Mouse (Mus musculus): ENCODE measurements around the gene S100a7a. TPM values are rescaled to one million over a fixed set of nuclear protein-coding genes. Genes with fewer than 3 reads are reported as not detected.
A peak's percentile ranks its signal among the peaks of the same experiment; 100 is the strongest.

The S100a7a gene
- not detected in 2 replicates for polyA plus RNA-seq (2015; fragmentation: Nextera tagmentation; extraction: Ambion mirVana)

GRCm38 (mm10) chr3:90653717-90654116 is at the start of gene S100a7a:
S100a7a (plus strand) TSS chr3:90654017.
- no peaks in the 10 kb centered on the region for H3K4me1 ChIP-seq
- no peak within 1 kb of the TSS for H3K4me3 ChIP-seq
- no peak within 1 kb of the TSS for H3K9ac ChIP-seq
- H3K27me3 ChIP-seq (replicated peaks): no peaks in the 10 kb centered on the region
- H3K9me3 ChIP-seq: no peaks in the 10 kb centered on the region
- H3K27ac ChIP-seq: no peak within 1 kb of the TSS
- no peak for ATAC-seq (replicated peaks)
- no peak within 1 kb of the TSS for H3K4me2 ChIP-seq
- no peaks in the 10 kb centered on the region for H3K36me3 ChIP-seq (replicated peaks)

GRCm38 (mm10) chr3:90604416-90604815 is 49.4 kb upstream of the S100a7a start:
- WGBS: 64% methylated on average over 4 of the region's 4 CpGs
- Histone ChIP-seq H3K9me3 (no peaks in the 10 kb centered on the region), H3K27ac (no peak overlapping the region), H3K4me1 (no peaks in the 10 kb centered on the region), H3K9ac (no peak overlapping the region), H3K4me2 (no peak overlapping the region), H3K4me3 (no peak overlapping the region), H3K36me3 (replicated peaks) (no peaks in the 10 kb centered on the region), H3K27me3 (replicated peaks) (no peaks in the 10 kb centered on the region)
- ATAC-seq (replicated peaks): 0 out of 2 replicates have a peak, but pooled peaks have one; percentile 14

GRCm38 (mm10) chr3:90605049-90605448 is 48.8 kb upstream of the S100a7a start:
- Histone ChIP-seq H3K4me1 (no peaks in the 10 kb centered on the region), H3K4me3 (no peak overlapping the region), H3K27ac (no peak overlapping the region), H3K27me3 (replicated peaks) (no peaks in the 10 kb centered on the region), H3K9me3 (no peaks in the 10 kb centered on the region), H3K9ac (no peak overlapping the region), H3K36me3 (replicated peaks) (no peaks in the 10 kb centered on the region), H3K4me2 (no peak overlapping the region)
- no peak for ATAC-seq (replicated peaks)
- WGBS: 83% methylated on average over 3 of the region's 3 CpGs

GRCm38 (mm10) chr3:90605736-90606135 is 48.1 kb upstream of the S100a7a start:
- no peaks in the 10 kb centered on the region for H3K9me3 ChIP-seq
- H3K27me3 ChIP-seq (replicated peaks): no peaks in the 10 kb centered on the region
- H3K9ac ChIP-seq: no peak overlapping the region
- H3K4me1 ChIP-seq: no peaks in the 10 kb centered on the region
- no peak for ATAC-seq (replicated peaks)
- no peak overlapping the region for H3K27ac ChIP-seq
- 87% methylated on average over 2 of the region's 2 CpGs for WGBS
- H3K4me2 ChIP-seq: no peak overlapping the region
- no peak overlapping the region for H3K4me3 ChIP-seq
- no peaks in the 10 kb centered on the region for H3K36me3 ChIP-seq (replicated peaks)

GRCm38 (mm10) chr3:90606185-90606584 is 47.6 kb upstream of the S100a7a start:
- no peaks in the 10 kb centered on the region for H3K27me3 ChIP-seq (replicated peaks)
- no peak overlapping the region for H3K27ac ChIP-seq
- no peak for ATAC-seq (replicated peaks)
- no peaks in the 10 kb centered on the region for H3K9me3 ChIP-seq
- no peak overlapping the region for H3K4me2 ChIP-seq
- no peaks in the 10 kb centered on the region for H3K4me1 ChIP-seq
- H3K4me3 ChIP-seq: no peak overlapping the region
- H3K36me3 ChIP-seq (replicated peaks): no peaks in the 10 kb centered on the region
- 90% methylated on average over 6 of the region's 6 CpGs for WGBS
- no peak overlapping the region for H3K9ac ChIP-seq

GRCm38 (mm10) chr3:90607361-90607760 is 46.5 kb upstream of the S100a7a start:
- H3K4me1 ChIP-seq: no peaks in the 10 kb centered on the region
- ATAC-seq (replicated peaks): no peak
- no peaks in the 10 kb centered on the region for H3K9me3 ChIP-seq
- no peak overlapping the region for H3K4me3 ChIP-seq
- H3K27ac ChIP-seq: no peak overlapping the region
- H3K4me2 ChIP-seq: no peak overlapping the region
- no peaks in the 10 kb centered on the region for H3K27me3 ChIP-seq (replicated peaks)
- 90% methylated on average over 3 of the region's 3 CpGs for WGBS
- H3K36me3 ChIP-seq (replicated peaks): no peaks in the 10 kb centered on the region
- H3K9ac ChIP-seq: no peak overlapping the region

GRCm38 (mm10) chr3:90608223-90608622 is 45.6 kb upstream of the S100a7a start, which contains the start of gene S100a5:
S100a5 (plus strand) TSS chr3:90608523.
- H3K4me1 ChIP-seq: peaks cover 7% of the 10 kb centered on the region
- H3K27ac ChIP-seq: no peak within 1 kb of the TSS
- no peak within 1 kb of the TSS for H3K4me3 ChIP-seq
- H3K36me3 ChIP-seq (replicated peaks): no peaks in the 10 kb centered on the region
- H3K9ac ChIP-seq: no peak within 1 kb of the TSS
- peaks cover under 1% of the 10 kb centered on the region for H3K27me3 ChIP-seq (replicated peaks)
- H3K9me3 ChIP-seq: no peaks in the 10 kb centered on the region
- 65% methylated on average over 3 of the region's 3 CpGs for WGBS
- no peak for ATAC-seq (replicated peaks)
- no peak within 1 kb of the TSS for H3K4me2 ChIP-seq

- Histone ChIP-seq H3K36me3 (replicated peaks) (no peaks in the 10 kb centered on the region), H3K9me3 (no peaks in the 10 kb centered on the region), H3K27ac (no peak overlapping the region), H3K9ac (no peak overlapping the region), H3K27me3 (replicated peaks) (peaks cover 4% of the 10 kb centered on the region), H3K4me2 (no peak overlapping the region), H3K4me3 (no peak overlapping the region), H3K4me1 (peaks cover 7% of the 10 kb centered on the region)
- ATAC-seq (replicated peaks): no peak
These were observed 44.7 kb upstream of the S100a7a start for GRCm38 (mm10) chr3:90609102-90609501.

GRCm38 (mm10) chr3:90611494-90611893 is 42.3 kb upstream of the S100a7a start:
- ATAC-seq (replicated peaks): no peak

GRCm38 (mm10) chr3:90612061-90612460 is 41.8 kb upstream of the S100a7a start:
- Histone ChIP-seq H3K9me3 (no peaks in the 10 kb centered on the region), H3K9ac (no peak overlapping the region), H3K27ac (no peak overlapping the region), H3K4me3 (no peak overlapping the region), H3K36me3 (replicated peaks) (no peaks in the 10 kb centered on the region), H3K4me1 (peaks cover 7% of the 10 kb centered on the region), H3K4me2 (no peak overlapping the region), H3K27me3 (replicated peaks) (peaks cover 4% of the 10 kb centered on the region)
- WGBS: 69% methylated on average over 4 of the region's 4 CpGs
- ATAC-seq (replicated peaks): no peak

More at GRCm38 (mm10) chr3:90611494-90611893, 42.3 kb upstream of the S100a7a start:
- 91% methylated on average over 3 of the region's 3 CpGs for WGBS
- H3K4me1 ChIP-seq: peaks cover 7% of the 10 kb centered on the region
- H3K9ac ChIP-seq: no peak overlapping the region
- H3K27me3 ChIP-seq (replicated peaks): peaks cover 4% of the 10 kb centered on the region
- H3K4me2 ChIP-seq: no peak overlapping the region
- H3K27ac ChIP-seq: no peak overlapping the region
- H3K36me3 ChIP-seq (replicated peaks): no peaks in the 10 kb centered on the region
- H3K9me3 ChIP-seq: no peaks in the 10 kb centered on the region
- H3K4me3 ChIP-seq: no peak overlapping the region

GRCm38 (mm10) chr3:90612728-90613291 is 41.0 kb upstream of the S100a7a start, which contains the start of gene S100a6:
S100a6 (plus strand) TSS chr3:90612882.
- ATAC-seq (replicated peaks): peak; percentile 68
- 1% methylated on average over 23 of the region's 23 CpGs for WGBS
- no peak within 1 kb of the TSS for H3K9ac ChIP-seq

GRCm38 (mm10) chr3:90613461-90614147 is 40.2 kb upstream of the S100a7a start:
- peak overlapping the region; percentile 61; the same call in 1 of the 2 replicates for H3K4me2 ChIP-seq
- no peak overlapping the region for H3K4me3 ChIP-seq
- peaks cover 4% of the 10 kb centered on the region for H3K27me3 ChIP-seq (replicated peaks)
- H3K4me1 ChIP-seq: peaks cover 7% of the 10 kb centered on the region
- H3K9me3 ChIP-seq: no peaks in the 10 kb centered on the region
- no peak for ATAC-seq (replicated peaks)
- no peak overlapping the region for H3K9ac ChIP-seq
- WGBS: 68% methylated on average over 7 of the region's 7 CpGs
- no peaks in the 10 kb centered on the region for H3K36me3 ChIP-seq (replicated peaks)
- H3K27ac ChIP-seq: no peak overlapping the region

More at GRCm38 (mm10) chr3:90612728-90613291, 41.0 kb upstream of the S100a7a start, which contains the start of gene S100a6:
- Histone ChIP-seq H3K27ac (no peak within 1 kb of the TSS), H3K4me1 (peaks cover 7% of the 10 kb centered on the region), H3K36me3 (replicated peaks) (no peaks in the 10 kb centered on the region), H3K4me2 (peak within 1 kb of the TSS; percentile 61), H3K27me3 (replicated peaks) (peaks cover 4% of the 10 kb centered on the region), H3K4me3 (peak within 1 kb of the TSS; percentile 30), H3K9me3 (no peaks in the 10 kb centered on the region)

- no peaks in the 10 kb centered on the region for H3K9me3 ChIP-seq
- H3K4me2 ChIP-seq: no peak overlapping the region
- no peak overlapping the region for H3K4me3 ChIP-seq
- peaks cover 4% of the 10 kb centered on the region for H3K27me3 ChIP-seq (replicated peaks)
- peaks cover 7% of the 10 kb centered on the region for H3K4me1 ChIP-seq
- H3K9ac ChIP-seq: no peak overlapping the region
- H3K27ac ChIP-seq: no peak overlapping the region
- H3K36me3 ChIP-seq (replicated peaks): no peaks in the 10 kb centered on the region
- WGBS: 86% methylated on average over 6 of the region's 6 CpGs
- no peak for ATAC-seq (replicated peaks)
These were observed 39.7 kb upstream of the S100a7a start for GRCm38 (mm10) chr3:90614148-90614530.
